Mouse (Mus musculus) liver, embryonic 11.5 days (tissue): ENCODE results near the gene Olfr823. TPM values are rescaled to one million over a fixed set of nuclear protein-coding genes. Genes with fewer than 3 reads are reported as not detected.
A peak's percentile ranks its signal among the peaks of the same experiment; 100 is the strongest.
"Not testable (repeated sequence)": the region's sequence is repeated elsewhere in the genome, so short reads cannot be mapped to it uniquely, and the experiment has no call there.

Source experiments
- ATAC-seq: fragments of 200-750 bp; cut with Nextera tagmentation; replicated peaks from 2 replicates; pipeline ENCODE4 v1.8.0; 2017; ENCODE audit warnings: moderate number of reproducible peaks, mild to moderate bottlenecking, moderate TSS enrichment, moderate library complexity; ENCODE audit not compliant: low FRiP score
- DNase-seq: peaks from one replicate; pipeline ENCODE4 v3.0.0-alpha.2; 2017; ENCODE audit warnings: low spot score
- H3K27ac ChIP-seq: fragments of 300-500 bp; sonication (generic); 2 replicates; pipeline ENCODE4 v1.5.1; 2014; ENCODE audit warnings: mild to moderate bottlenecking, low read depth, low read length, control low read depth
- H3K27me3 ChIP-seq: fragments of 300-500 bp; sonication (generic); replicated peaks from 2 replicates; pipeline ENCODE4 v1.6.1; 2014; ENCODE audit warnings: low read length, mixed read lengths; ENCODE audit not compliant: control insufficient read depth, insufficient read depth
- H3K36me3 ChIP-seq: fragments of 300-500 bp; sonication (generic); 2 replicates; pipeline ENCODE4 v1.6.1; 2014; ENCODE audit warnings: mild to moderate bottlenecking, low read length, moderate library complexity, mixed read lengths; ENCODE audit not compliant: control insufficient read depth, insufficient read depth
- H3K4me1 ChIP-seq: fragments of 300-500 bp; sonication (generic); replicated peaks from 2 replicates; pipeline ENCODE4 v1.6.1; 2014; ENCODE audit warnings: low read length, mixed read lengths; ENCODE audit not compliant: control insufficient read depth, insufficient read depth
- H3K4me2 ChIP-seq: fragments of 300-500 bp; sonication (generic); 2 replicates; pipeline ENCODE4 v1.6.1; 2014; ENCODE audit warnings: mild to moderate bottlenecking, control low read depth, moderate library complexity
- H3K4me3 ChIP-seq: fragments of 300-500 bp; sonication (generic); 2 replicates; pipeline ENCODE4 v1.5.1; 2014; ENCODE audit warnings: low read depth, low read length, control low read depth
- H3K9ac ChIP-seq: fragments of 300-500 bp; sonication (generic); 2 replicates; pipeline ENCODE4 v1.6.1; 2014; ENCODE audit warnings: low read depth, low read length, control low read depth
- H3K9me3 ChIP-seq: fragments of 300-500 bp; sonication (generic); 2 replicates; pipeline ENCODE4 v1.6.1; 2016; ENCODE audit warnings: low read length, inconsistent platforms, mixed read lengths; ENCODE audit not compliant: control insufficient read depth
- WGBS: fragments of 180-500 bp; shearing (Covaris S2); extraction: QIAGEN DNeasy Blood & Tissue Kit; methylation state at CpG from one replicate; pipeline ENCODE4 v1.1.7; 2014; 5-methylcytosine and 5-hydroxymethylcytosine counted together
- polyA plus RNA-seq: library from polyadenylated mRNA; unstranded; fragments of >200 nt; fragmentation: Nextera tagmentation; extraction: Ambion mirVana; gene quantifications from 2 replicates; pipeline ENCODE4 v1.2.1, GENCODE M21; 2014

Olfr823 gene
- not detected in 2 replicates for polyA plus RNA-seq

- H3K4me3 ChIP-seq, H3K4me1 ChIP-seq, H3K9ac ChIP-seq, H3K27me3 ChIP-seq, H3K36me3 ChIP-seq, H3K9me3 ChIP-seq, DNase-seq, H3K27ac ChIP-seq, ATAC-seq, H3K4me2 ChIP-seq: not testable (repeated sequence)
- 78% methylated on average over 1 of the region's 1 CpGs for WGBS
Measured at GRCm38 (mm10) chr10:130115283-130115682, at the start of gene Olfr823. Olfr823 (minus strand) TSS chr10:130115383.

GRCm38 (mm10) chr10:130144121-130144520 lies 28.9 kb upstream of the Olfr823 start:
- DNase-seq (no peak), ATAC-seq (no peak)
- H3K4me1 ChIP-seq = no peaks in the 10 kb centered on the region
- no peak overlapping the region for H3K9ac ChIP-seq
- 75% methylated on average over 5 of the region's 5 CpGs for WGBS
- no peaks in the 10 kb centered on the region for H3K9me3 ChIP-seq
- H3K36me3 ChIP-seq = no peaks in the 10 kb centered on the region
- H3K27me3 ChIP-seq = no peaks in the 10 kb centered on the region
- no peak overlapping the region for H3K27ac ChIP-seq
- H3K4me2 ChIP-seq = no peak overlapping the region
- no peak overlapping the region for H3K4me3 ChIP-seq

- not testable (repeated sequence) for H3K36me3 ChIP-seq, H3K4me2 ChIP-seq, DNase-seq, H3K9me3 ChIP-seq, ATAC-seq, H3K27ac ChIP-seq, H3K9ac ChIP-seq, H3K4me3 ChIP-seq, H3K4me1 ChIP-seq, H3K27me3 ChIP-seq
- WGBS = 77% methylated on average over 5 of the region's 5 CpGs
Measured at GRCm38 (mm10) chr10:130142481-130142880, 27.3 kb upstream of the Olfr823 start.

GRCm38 (mm10) chr10:130134811-130135210 lies 19.6 kb upstream of the Olfr823 start:
- no peak for ATAC-seq
- no peak overlapping the region for H3K27ac ChIP-seq
- H3K9me3 ChIP-seq = no peaks in the 10 kb centered on the region
- no peaks in the 10 kb centered on the region for H3K27me3 ChIP-seq
- no peak overlapping the region for H3K4me3 ChIP-seq
- no peak overlapping the region for H3K4me2 ChIP-seq
- H3K4me1 ChIP-seq = no peaks in the 10 kb centered on the region
- DNase-seq = no peak
- H3K9ac ChIP-seq = no peak overlapping the region
- H3K36me3 ChIP-seq = no peaks in the 10 kb centered on the region

- H3K27me3 ChIP-seq, H3K4me3 ChIP-seq, H3K27ac ChIP-seq, H3K4me1 ChIP-seq, H3K9me3 ChIP-seq, H3K9ac ChIP-seq, ATAC-seq, DNase-seq, H3K4me2 ChIP-seq, H3K36me3 ChIP-seq: not testable (repeated sequence)
Measured at GRCm38 (mm10) chr10:130129900-130130299, 14.7 kb upstream of the Olfr823 start, which contains the start of gene Olfr824. Olfr824 (minus strand) TSS chr10:130130000.

- H3K9me3 ChIP-seq, H3K4me3 ChIP-seq, DNase-seq, H3K27ac ChIP-seq, H3K27me3 ChIP-seq, H3K4me1 ChIP-seq, H3K4me2 ChIP-seq, H3K9ac ChIP-seq, ATAC-seq, H3K36me3 ChIP-seq: not testable (repeated sequence)
- WGBS = 61% methylated on average over 3 of the region's 3 CpGs
Measured at GRCm38 (mm10) chr10:130116045-130116444, 862 bp upstream of the Olfr823 start.

GRCm38 (mm10) chr10:130096104-130096503 lies 19.1 kb downstream of the Olfr823 start:
- Histone ChIP-seq H3K9ac (no peak overlapping the region), H3K4me2 (no peak overlapping the region), H3K4me1 (no peaks in the 10 kb centered on the region), H3K9me3 (no peaks in the 10 kb centered on the region), H3K27ac (no peak overlapping the region), H3K4me3 (no peak overlapping the region), H3K27me3 (no peaks in the 10 kb centered on the region), H3K36me3 (no peaks in the 10 kb centered on the region)
- no peak for ATAC-seq
- DNase-seq = no peak

GRCm38 (mm10) chr10:130092838-130093440 lies 22.2 kb downstream of the Olfr823 start:
- Histone ChIP-seq H3K9me3 (no peaks in the 10 kb centered on the region), H3K9ac (no peak overlapping the region), H3K36me3 (no peaks in the 10 kb centered on the region), H3K27me3 (no peaks in the 10 kb centered on the region), H3K4me2 (no peak overlapping the region), H3K27ac (no peak overlapping the region), H3K4me1 (no peaks in the 10 kb centered on the region), H3K4me3 (no peak overlapping the region)
- DNase-seq (no peak), ATAC-seq (0 out of 2 replicates have a peak, but pooled peaks have one; percentile 60)
- 12% methylated on average over 5 of the region's 5 CpGs for WGBS

GRCm38 (mm10) chr10:130070910-130071309 lies 44.3 kb downstream of the Olfr823 start, which contains the start of gene Olfr822:
Olfr822 (plus strand) TSS chr10:130071210.
- ATAC-seq = no peak
- no peak within 1 kb of the TSS for H3K27ac ChIP-seq
- no peaks in the 10 kb centered on the region for H3K9me3 ChIP-seq
- no peaks in the 10 kb centered on the region for H3K27me3 ChIP-seq
- H3K9ac ChIP-seq = no peak within 1 kb of the TSS
- DNase-seq = no peak
- no peak within 1 kb of the TSS for H3K4me2 ChIP-seq
- no peaks in the 10 kb centered on the region for H3K36me3 ChIP-seq
- no peaks in the 10 kb centered on the region for H3K4me1 ChIP-seq
- H3K4me3 ChIP-seq = no peak within 1 kb of the TSS
